Mouse (Mus musculus) embryonic fibroblast, embryonic 13.5 days (primary cell): Measurements from ENCODE around the gene Hlcs.

Experiments used
- CTCF ChIP-seq: IDR thresholded peaks from 2 replicates; pipeline ENCODE4 v1.5.1; 2011; ENCODE audit warnings: mild to moderate bottlenecking, control low read depth, low read length, moderate library complexity, borderline replicate concordance; ENCODE audit not compliant: insufficient read depth
- POLR2A ChIP-seq: IDR thresholded peaks from 2 replicates; pipeline ENCODE4 v1.6.1; 2011; ENCODE audit warnings: low read depth, mild to moderate bottlenecking, control low read depth, low read length, moderate library complexity

GRCm38 (mm10) chr16:94301696-94302095, 11.7 kb downstream of the Hlcs start:
- TF ChIP-seq CTCF (no peak), POLR2A (no peak)
